Mouse (Mus musculus) CH12.LX (cell line): ENCODE measurements at regions not wholly inside any gene's neighbourhood (a gene's known extent, or its start where the extent isn't known, plus 50 kb on each side); places are given as distances from the start of the nearest gene placed in this dataset.

Experiments
- DNase-seq: peaks from one replicate; pipeline ENCODE4 v3.0.0-alpha.2; 2013; ENCODE audit errors: extremely low read depth
- H3K27ac ChIP-seq: 2 replicates; pipeline ENCODE4 v1.5.1; 2012; ENCODE audit warnings: low read depth, mild to moderate bottlenecking, control low read depth, moderate library complexity; ENCODE audit not compliant: insufficient read depth
- H3K27me3 ChIP-seq: replicated peaks from 2 replicates; pipeline ENCODE3; 2012; ENCODE audit warnings: inconsistent platforms
- H3K36me3 ChIP-seq, 2 experiments: replicated peaks in 1 of 2; 2 replicates each; pipeline versions ENCODE3 to v1.6.1; 2012; ENCODE audit warnings: inconsistent platforms in 1 of 2, low read length in 1 of 2, mild to moderate bottlenecking in 1 of 2, mixed read lengths in 1 of 2, moderate library complexity in 1 of 2; ENCODE audit not compliant: control insufficient read depth in 1 of 2, insufficient read depth in 1 of 2
- H3K4me1 ChIP-seq, 2 experiments: 2 replicates each; pipeline ENCODE4 v1.6.1; 2012; ENCODE audit warnings: inconsistent platforms in 1 of 2, moderate library complexity in 1 of 2; ENCODE audit not compliant: insufficient read depth in 2 of 2, control insufficient read depth in 1 of 2
- H3K4me2 ChIP-seq: 2 replicates; pipeline ENCODE4 v1.6.1; 2012; ENCODE audit warnings: low read depth, mild to moderate bottlenecking, control low read depth; ENCODE audit not compliant: poor library complexity, insufficient read depth, severe bottlenecking
- H3K4me3 ChIP-seq, 3 experiments: fragments of 150-350 bp in 1 of 3; sonication (generic) in 1 of 3; replicated peaks in 1 of 3; 2 replicates each; pipeline versions ENCODE3 to v1.5.1; 2011 to 2012; ENCODE audit warnings: low read depth in 2 of 3, low read length in 2 of 3, mild to moderate bottlenecking in 2 of 3, moderate library complexity in 2 of 3, control low read depth in 1 of 3, improper control_type of control experiment in 1 of 3, inconsistent platforms in 1 of 3, mixed read lengths in 1 of 3; ENCODE audit not compliant: poor library complexity in 1 of 3
- H3K79me2 ChIP-seq: replicated peaks from 2 replicates; pipeline ENCODE4 v1.6.1; 2012; ENCODE audit warnings: mild to moderate bottlenecking, moderate library complexity; ENCODE audit not compliant: control insufficient read depth, poor library complexity, insufficient read depth, severe bottlenecking; ENCODE audit errors: extremely low read depth
- H3K9ac ChIP-seq: 2 replicates; pipeline ENCODE4 v1.6.1; 2012; ENCODE audit warnings: low read depth, mild to moderate bottlenecking, control low read depth, moderate library complexity; ENCODE audit not compliant: insufficient read depth
- H3K9me3 ChIP-seq: replicated peaks from 2 replicates; pipeline ENCODE3; 2012; ENCODE audit warnings: low read length, inconsistent platforms, mixed read lengths
- CHD1 ChIP-seq: IDR thresholded peaks from 2 replicates; pipeline ENCODE4 v1.6.1; 2012; ENCODE audit warnings: low read depth, low read length, improper control_type of control experiment, inconsistent platforms
- CTCF ChIP-seq, 2 experiments: IDR thresholded peaks in 1 of 2; conservative IDR thresholded peaks in 1 of 2; 2 replicates each; pipeline ENCODE4 v1.5.1; 2011 to 2012; ENCODE audit warnings: low read depth in 2 of 2, low read length in 2 of 2, improper control_type of control experiment in 1 of 2, inconsistent platforms in 1 of 2, mild to moderate bottlenecking in 1 of 2, moderate library complexity in 1 of 2
- E2F4 ChIP-seq: IDR thresholded peaks from 2 replicates; pipeline ENCODE4 v1.6.1; 2011; ENCODE audit warnings: low read depth, low read length, improper control_type of control experiment; ENCODE audit not compliant: insufficient replicate concordance
- GABPA ChIP-seq: IDR thresholded peaks from 2 replicates; pipeline ENCODE4 v1.6.1; 2012; ENCODE audit warnings: low read depth, low read length, improper control_type of control experiment, inconsistent platforms; ENCODE audit not compliant: insufficient replicate concordance
- IRF4 ChIP-seq: IDR thresholded peaks from 2 replicates; pipeline ENCODE4 v1.6.1; 2014; ENCODE audit warnings: low read depth, mild to moderate bottlenecking, inconsistent platforms, low read length, improper control_type of control experiment
- JUND ChIP-seq: conservative IDR thresholded peaks from 2 replicates; pipeline ENCODE4 v1.6.1; 2011; ENCODE audit warnings: low read depth, low read length, improper control_type of control experiment
- KAT2A ChIP-seq: IDR thresholded peaks from 2 replicates; pipeline ENCODE4 v1.6.1; 2012; ENCODE audit warnings: low read length, improper control_type of control experiment, inconsistent platforms; ENCODE audit not compliant: insufficient replicate concordance
- MAX ChIP-seq: IDR thresholded peaks from 2 replicates; pipeline ENCODE4 v1.6.1; 2011; ENCODE audit warnings: low read length, improper control_type of control experiment
- MXI1 ChIP-seq: IDR thresholded peaks from 2 replicates; pipeline ENCODE4 v1.6.1; 2011; ENCODE audit warnings: mild to moderate bottlenecking, low read depth, low read length, improper control_type of control experiment
- NRF1 ChIP-seq: IDR thresholded peaks from 2 replicates; pipeline ENCODE4 v1.6.1; 2014; ENCODE audit warnings: low read depth, mild to moderate bottlenecking, inconsistent platforms, low read length, improper control_type of control experiment, moderate library complexity
- PAX5 ChIP-seq: IDR thresholded peaks from 2 replicates; pipeline ENCODE4 v1.6.1; 2012; ENCODE audit warnings: low read length, inconsistent platforms, mixed read lengths
- POLR2A ChIP-seq: IDR thresholded peaks from 2 replicates; pipeline ENCODE4 v1.6.1; 2011; ENCODE audit warnings: low read depth, mild to moderate bottlenecking, improper control_type of control experiment, low read length
- POLR2AphosphoS2 ChIP-seq: IDR thresholded peaks from 2 replicates; pipeline ENCODE4 v1.6.1; 2011; ENCODE audit warnings: low read depth, low read length, improper control_type of control experiment
- RAD21 ChIP-seq: IDR thresholded peaks from 2 replicates; pipeline ENCODE4 v1.6.1; 2011; ENCODE audit warnings: low read depth, mild to moderate bottlenecking, low read length, improper control_type of control experiment, moderate library complexity
- RCOR1 ChIP-seq: conservative IDR thresholded peaks from 2 replicates; pipeline ENCODE4 v1.6.1; 2012; ENCODE audit warnings: low read depth, mild to moderate bottlenecking, inconsistent platforms, low read length, improper control_type of control experiment
- TBP ChIP-seq: conservative IDR thresholded peaks from 2 replicates; pipeline ENCODE4 v1.6.1; 2011; ENCODE audit warnings: low read depth, low read length, improper control_type of control experiment
- TCF12 ChIP-seq: IDR thresholded peaks from 2 replicates; pipeline ENCODE4 v1.6.1; 2014; ENCODE audit warnings: low read depth, mild to moderate bottlenecking, inconsistent platforms, low read length, improper control_type of control experiment
- UBTF ChIP-seq: IDR thresholded peaks from 2 replicates; pipeline ENCODE4 v1.6.1; 2012; ENCODE audit warnings: low read depth, mild to moderate bottlenecking, inconsistent platforms, low read length, improper control_type of control experiment, moderate library complexity
- USF2 ChIP-seq: conservative IDR thresholded peaks from 2 replicates; pipeline ENCODE4 v1.6.1; 2011; ENCODE audit warnings: low read depth, low read length, improper control_type of control experiment
- ZC3H11A ChIP-seq: IDR thresholded peaks from 2 replicates; pipeline ENCODE4 v1.6.1; 2012; ENCODE audit warnings: low read depth, mild to moderate bottlenecking, inconsistent platforms, low read length, improper control_type of control experiment
- dilution Hi-C: fragments of 300-500 bp; cut with MboI; formaldehyde crosslinking; loops from 2 replicates; pipeline ENCODE4 v1.14.3; 2020; ENCODE audit warnings: low sequenced_read_pairs; ENCODE audit not compliant: extremely low pct_unique_long_range_greater_than_20kb, extremely low pct_ligation_motif_present
- in situ Hi-C: fragments of 300-500 bp; cut with MboI; formaldehyde crosslinking; loops from 3 replicates; pipeline ENCODE4 v1.14.3; 2019; ENCODE audit warnings: low sequenced_read_pairs, low pct_ligation_motif_present, low pct_unique_long_range_greater_than_20kb, mixed read lengths

GRCm38 (mm10) chr6:36286664-36287063 is 101.2 kb upstream of the Chrm2 start:
- H3K27ac ChIP-seq, result no peak overlapping the region
- peaks cover 4 to 11% of the 10 kb centered on the region in 2 experiments; a peak in 3 of 4 replicates for H3K4me1 ChIP-seq
- dilution Hi-C loops (no loop called here), in situ Hi-C loops (no loop called here)
- no peaks in the 10 kb centered on the region for H3K79me2 ChIP-seq
- H3K9me3 ChIP-seq, result no peaks in the 10 kb centered on the region
- no peak overlapping the region for H3K4me2 ChIP-seq
- H3K4me3 ChIP-seq, result no peak overlapping the region
- H3K36me3 ChIP-seq, result no peaks in the 10 kb centered on the region
- no peak for DNase-seq
- TF ChIP-seq CHD1 (no peak), POLR2AphosphoS2 (no peak), KAT2A (no peak), MXI1 (no peak), JUND (no peak), NRF1 (no peak), E2F4 (no peak), TCF12 (no peak), MAX (no peak)
- no peak overlapping the region for H3K9ac ChIP-seq
- no peaks in the 10 kb centered on the region for H3K27me3 ChIP-seq

GRCm38 (mm10) chr6:36313586-36313985 is 74.3 kb upstream of the Chrm2 start:
- Histone ChIP-seq H3K36me3 (no peaks in the 10 kb centered on the region), H3K27me3 (no peaks in the 10 kb centered on the region), H3K79me2 (no peaks in the 10 kb centered on the region), H3K4me2 (no peak overlapping the region), H3K4me3 (no peak overlapping the region), H3K27ac (no peak overlapping the region), H3K4me1 (no peaks in the 10 kb centered on the region; a peak in 1 of 4 replicates), H3K9ac (no peak overlapping the region), H3K9me3 (no peaks in the 10 kb centered on the region)
- dilution Hi-C loops (no loop called here), in situ Hi-C loops (no loop called here)
- DNase-seq, result no peak
- TF ChIP-seq TCF12, result no peak
- no peak for TF ChIP-seq MAX
- no peak for TF ChIP-seq ZC3H11A
- no peak for TF ChIP-seq MXI1
- no peak for TF ChIP-seq USF2
- no peak for TF ChIP-seq CTCF (conservative IDR thresholded peaks at IDR 0.05 in 1 of 2, IDR thresholded peaks at IDR 0.05 in 1 of 2; ENCODE audit: low read depth in 2 of 2, low read length in 2 of 2)
- TF ChIP-seq RAD21, result no peak
- no peak for TF ChIP-seq KAT2A
- no peak for TF ChIP-seq NRF1
- TF ChIP-seq GABPA, result no peak
- no peak for TF ChIP-seq IRF4
- TF ChIP-seq PAX5, result no peak
- no peak for TF ChIP-seq RCOR1
- no peak for TF ChIP-seq TBP
- TF ChIP-seq POLR2A, result no peak
- no peak for TF ChIP-seq UBTF
